Mouse (Mus musculus): Measurements from ENCODE around the gene Chrng. TPM values are rescaled to one million over a fixed set of nuclear protein-coding genes. Genes with fewer than 3 reads are reported as not detected.

Gene Chrng
- polyA plus RNA-seq, 1 experiment from 2014 or later = not detected

GRCm38 (mm10) chr1:87226409-87227159, 22.1 kb downstream of the Chrng start:
- H3K9me3 ChIP-seq (ENCODE audit: control insufficient read depth, low read depth, low read length) = no peaks in the 10 kb centered on the region
- ATAC-seq (ENCODE audit: insufficient number of reproducible peaks, insufficient read depth, low FRiP score, low read depth) = no peak
- no peaks in the 10 kb centered on the region for H3K4me1 ChIP-seq (ENCODE audit: control insufficient read depth, insufficient read depth, low read length)
- no peaks in the 10 kb centered on the region for H3K27me3 ChIP-seq (ENCODE audit: control insufficient read depth, insufficient read depth, low read length)
- H3K9ac ChIP-seq (replicated peaks; ENCODE audit: low read depth, low read length) = no peak overlapping the region
- WGBS = 95% methylated on average over 1 of the region's 1 CpGs
- no peak overlapping the region for H3K27ac ChIP-seq (ENCODE audit: low read length)
- H3K36me3 ChIP-seq (ENCODE audit: control insufficient read depth, insufficient read depth, low read length) = peaks cover 81% of the 10 kb centered on the region
- no peak overlapping the region for H3K4me2 ChIP-seq (replicated peaks; ENCODE audit: low read depth, low read length)
- no peak overlapping the region for H3K4me3 ChIP-seq (ENCODE audit: low read depth, low read length)

- H3K9ac ChIP-seq (replicated peaks; ENCODE audit: low read depth, low read length) = no peak overlapping the region
- no peak overlapping the region for H3K4me2 ChIP-seq (replicated peaks; ENCODE audit: low read depth, low read length)
- H3K4me3 ChIP-seq (ENCODE audit: low read depth, low read length) = no peak overlapping the region
- H3K9me3 ChIP-seq (ENCODE audit: control insufficient read depth, low read depth, low read length) = no peaks in the 10 kb centered on the region
- 94% methylated on average over 3 of the region's 3 CpGs for WGBS
- no peak overlapping the region for H3K27ac ChIP-seq (ENCODE audit: low read length)
- H3K4me1 ChIP-seq (ENCODE audit: control insufficient read depth, insufficient read depth, low read length) = no peaks in the 10 kb centered on the region
- ATAC-seq (ENCODE audit: insufficient number of reproducible peaks, insufficient read depth, low FRiP score, low read depth) = no peak
- H3K27me3 ChIP-seq (ENCODE audit: control insufficient read depth, insufficient read depth, low read length) = no peaks in the 10 kb centered on the region
- peaks cover 80% of the 10 kb centered on the region for H3K36me3 ChIP-seq (ENCODE audit: control insufficient read depth, insufficient read depth, low read length)
Observed at GRCm38 (mm10) chr1:87227160-87227550, 22.7 kb downstream of the Chrng start.

GRCm38 (mm10) chr1:87230606-87231005, 26.1 kb downstream of the Chrng start:
- H3K4me1 ChIP-seq (ENCODE audit: control insufficient read depth, insufficient read depth, low read length) = no peaks in the 10 kb centered on the region
- no peak for ATAC-seq (ENCODE audit: insufficient number of reproducible peaks, insufficient read depth, low FRiP score, low read depth)
- WGBS = 89% methylated on average over 5 of the region's 5 CpGs
- no peak overlapping the region for H3K27ac ChIP-seq (ENCODE audit: low read length)
- no peaks in the 10 kb centered on the region for H3K9me3 ChIP-seq (ENCODE audit: control insufficient read depth, low read depth, low read length)
- H3K36me3 ChIP-seq (ENCODE audit: control insufficient read depth, insufficient read depth, low read length) = peaks cover 71% of the 10 kb centered on the region
- no peaks in the 10 kb centered on the region for H3K27me3 ChIP-seq (ENCODE audit: control insufficient read depth, insufficient read depth, low read length)
- no peak overlapping the region for H3K4me2 ChIP-seq (replicated peaks; ENCODE audit: low read depth, low read length)
- H3K9ac ChIP-seq (replicated peaks; ENCODE audit: low read depth, low read length) = no peak overlapping the region
- H3K4me3 ChIP-seq (ENCODE audit: low read depth, low read length) = no peak overlapping the region

GRCm38 (mm10) chr1:87232197-87232596, 27.7 kb downstream of the Chrng start:
- Histone ChIP-seq H3K4me1 (ENCODE audit: control insufficient read depth, insufficient read depth, low read length) (no peaks in the 10 kb centered on the region), H3K27ac (ENCODE audit: low read length) (no peak overlapping the region), H3K9me3 (ENCODE audit: control insufficient read depth, low read depth, low read length) (no peaks in the 10 kb centered on the region), H3K4me2 (replicated peaks; ENCODE audit: low read depth, low read length) (no peak overlapping the region), H3K9ac (replicated peaks; ENCODE audit: low read depth, low read length) (no peak overlapping the region), H3K27me3 (ENCODE audit: control insufficient read depth, insufficient read depth, low read length) (no peaks in the 10 kb centered on the region), H3K4me3 (ENCODE audit: low read depth, low read length) (no peak overlapping the region), H3K36me3 (ENCODE audit: control insufficient read depth, insufficient read depth, low read length) (peaks cover 63% of the 10 kb centered on the region)
- WGBS = 85% methylated on average over 7 of the region's 7 CpGs
- no peak for ATAC-seq (ENCODE audit: insufficient number of reproducible peaks, insufficient read depth, low FRiP score, low read depth)

GRCm38 (mm10) chr1:87239056-87239455, 34.6 kb downstream of the Chrng start:
- Histone ChIP-seq H3K4me1 (ENCODE audit: control insufficient read depth, insufficient read depth, low read length) (no peaks in the 10 kb centered on the region), H3K27ac (ENCODE audit: low read length) (no peak overlapping the region), H3K4me2 (replicated peaks; ENCODE audit: low read depth, low read length) (no peak overlapping the region), H3K27me3 (ENCODE audit: control insufficient read depth, insufficient read depth, low read length) (no peaks in the 10 kb centered on the region), H3K4me3 (ENCODE audit: low read depth, low read length) (no peak overlapping the region), H3K9ac (replicated peaks; ENCODE audit: low read depth, low read length) (no peak overlapping the region), H3K9me3 (ENCODE audit: control insufficient read depth, low read depth, low read length) (no peaks in the 10 kb centered on the region), H3K36me3 (ENCODE audit: control insufficient read depth, insufficient read depth, low read length) (peaks cover 27% of the 10 kb centered on the region)
- WGBS = 59% methylated on average over 8 of the region's 8 CpGs
- no peak for ATAC-seq (ENCODE audit: insufficient number of reproducible peaks, insufficient read depth, low FRiP score, low read depth)

GRCm38 (mm10) chr1:87243021-87243420, 38.6 kb downstream of the Chrng start:
- Histone ChIP-seq H3K4me3 (ENCODE audit: low read depth, low read length) (no peak overlapping the region), H3K27ac (ENCODE audit: low read length) (no peak overlapping the region), H3K4me1 (ENCODE audit: control insufficient read depth, insufficient read depth, low read length) (no peaks in the 10 kb centered on the region), H3K27me3 (ENCODE audit: control insufficient read depth, insufficient read depth, low read length) (no peaks in the 10 kb centered on the region), H3K9me3 (ENCODE audit: control insufficient read depth, low read depth, low read length) (no peaks in the 10 kb centered on the region), H3K36me3 (ENCODE audit: control insufficient read depth, insufficient read depth, low read length) (peaks cover 7% of the 10 kb centered on the region), H3K9ac (replicated peaks; ENCODE audit: low read depth, low read length) (no peak overlapping the region), H3K4me2 (replicated peaks; ENCODE audit: low read depth, low read length) (no peak overlapping the region)
- 86% methylated on average over 8 of the region's 8 CpGs for WGBS
- ATAC-seq (ENCODE audit: insufficient number of reproducible peaks, insufficient read depth, low FRiP score, low read depth) = no peak

GRCm38 (mm10) chr1:87245430-87245829, 41.0 kb downstream of the Chrng start:
- H3K36me3 ChIP-seq (ENCODE audit: control insufficient read depth, insufficient read depth, low read length) = no peaks in the 10 kb centered on the region

GRCm38 (mm10) chr1:87245929-87246815, 41.7 kb downstream of the Chrng start:
- 25% methylated on average over 22 of the region's 22 CpGs for WGBS
- no peak overlapping the region for H3K9ac ChIP-seq (replicated peaks; ENCODE audit: low read depth, low read length)

More at GRCm38 (mm10) chr1:87245430-87245829, 41.0 kb downstream of the Chrng start:
- Histone ChIP-seq H3K4me2 (replicated peaks; ENCODE audit: low read depth, low read length) (no peak overlapping the region), H3K4me1 (ENCODE audit: control insufficient read depth, insufficient read depth, low read length) (no peaks in the 10 kb centered on the region), H3K9ac (replicated peaks; ENCODE audit: low read depth, low read length) (no peak overlapping the region), H3K27ac (ENCODE audit: low read length) (no peak overlapping the region), H3K4me3 (ENCODE audit: low read depth, low read length) (no peak overlapping the region), H3K27me3 (ENCODE audit: control insufficient read depth, insufficient read depth, low read length) (no peaks in the 10 kb centered on the region), H3K9me3 (ENCODE audit: control insufficient read depth, low read depth, low read length) (no peaks in the 10 kb centered on the region)
- 32% methylated on average over 1 of the region's 1 CpGs for WGBS
- ATAC-seq (ENCODE audit: insufficient number of reproducible peaks, insufficient read depth, low FRiP score, low read depth) = no peak

More at GRCm38 (mm10) chr1:87245929-87246815, 41.7 kb downstream of the Chrng start:
- H3K4me2 ChIP-seq (replicated peaks; ENCODE audit: low read depth, low read length) = no peak overlapping the region
- H3K4me1 ChIP-seq (ENCODE audit: control insufficient read depth, insufficient read depth, low read length) = no peaks in the 10 kb centered on the region
- H3K27ac ChIP-seq (ENCODE audit: low read length) = no peak overlapping the region
- no peaks in the 10 kb centered on the region for H3K9me3 ChIP-seq (ENCODE audit: control insufficient read depth, low read depth, low read length)
- no peaks in the 10 kb centered on the region for H3K27me3 ChIP-seq (ENCODE audit: control insufficient read depth, insufficient read depth, low read length)
- H3K4me3 ChIP-seq (ENCODE audit: low read depth, low read length) = peak overlapping the region; percentile 8; the same call in 1 of the 2 replicates
- peak; percentile 80 for ATAC-seq (ENCODE audit: insufficient number of reproducible peaks, insufficient read depth, low FRiP score, low read depth)
- no peaks in the 10 kb centered on the region for H3K36me3 ChIP-seq (ENCODE audit: control insufficient read depth, insufficient read depth, low read length)
